8 mouse cellular contexts compared by ENCODE assay signal in genomic region chr12:45074611-45075342, GRCm38 (mm10). TPM values are rescaled to one million over a fixed set of nuclear protein-coding genes. Genes with fewer than 3 reads are reported as not detected.
DNase-seq lines count a peak whose midpoint lies in the region; ATAC-seq and TF ChIP-seq lines count a peak whose summit lies in the region.

TSS of gene Stxbp6 (minus strand) at chr12:45074709.

- no peak within 1 kb of the TSS for H3K27ac ChIP-seq in bone marrow macrophage, adult 2 months (ENCODE audit: insufficient read depth, low read depth, low read length)
- peak within 1 kb of the TSS; percentile 79 for H3K27ac ChIP-seq in hindbrain, embryonic 13.5 days
- H3K27ac ChIP-seq in left cerebral cortex, adult 2 months, result peak within 1 kb of the TSS; percentile 94

- H3K36me3 ChIP-seq in G1E (replicated peaks), result no peaks in the 10 kb centered on the region
- H3K36me3 ChIP-seq in hindbrain, embryonic 13.5 days, result no peaks in the 10 kb centered on the region

- peaks cover 43% of the 10 kb centered on the region for H3K9me3 ChIP-seq in G1E (replicated peaks)
- H3K9me3 ChIP-seq in hindbrain, embryonic 13.5 days, result no peaks in the 10 kb centered on the region

- intact Hi-C loops in left cerebral cortex, adult 2 months (cut with DNase I), result loop anchor here (2.0 to 5.0 kb wide), 2 partner anchors 62 to 98 kb away; no protein-coding TSS in a partner anchor

- DNase-seq in G1E (ENCODE audit: low spot score), result no peak
- peak in 1 of 2 experiments; percentile 85 for DNase-seq in frontal cortex, adult 2 months (ENCODE audit: extremely low spot score in 1 of 2, low spot score in 1 of 2)
- peak; percentile 66 to 68 for DNase-seq in left cerebral cortex, adult 2 months (ENCODE audit: extremely low spot score in 1 of 2, low spot score in 2 of 2)
- DNase-seq in lung, postnatal 4 days, result peak; percentile 79
- DNase-seq in right cerebral cortex, postnatal 4 days, result peak; percentile 52

- H3K4me3 ChIP-seq in G1E (ENCODE audit: low read depth, low read length), result peak within 1 kb of the TSS; percentile 51; the same call in 1 of the 2 replicates
- H3K4me3 ChIP-seq in bone marrow macrophage, adult 2 months (ENCODE audit: insufficient read depth, low read length), result peak within 1 kb of the TSS; percentile 57
- peak within 1 kb of the TSS; percentile 73 for H3K4me3 ChIP-seq in hindbrain, embryonic 13.5 days
- peak within 1 kb of the TSS; percentile 81 for H3K4me3 ChIP-seq in left cerebral cortex, adult 2 months

- peak within 1 kb of the TSS; percentile 83 for H3K9ac ChIP-seq in hindbrain, embryonic 13.5 days

- 2% methylated on average over 20 of the region's 20 CpGs for WGBS in hindbrain, embryonic 13.5 days

- H3K4me2 ChIP-seq in hindbrain, embryonic 13.5 days, result peak within 1 kb of the TSS; percentile 99

- no peaks in the 10 kb centered on the region for H3K4me1 ChIP-seq in G1E (ENCODE audit: insufficient read depth, low read depth, low read length)
- no peaks in the 10 kb centered on the region for H3K4me1 ChIP-seq in bone marrow macrophage, adult 2 months (ENCODE audit: control insufficient read depth, insufficient read depth, low read length)
- peaks cover 24% of the 10 kb centered on the region for H3K4me1 ChIP-seq in hindbrain, embryonic 13.5 days (replicated peaks)

- no peak for TF ChIP-seq CTCF in G1E (IDR thresholded peaks at IDR 0.05; ENCODE audit: low read depth, low read length)
- TF ChIP-seq CTCF in bone marrow macrophage, adult 2 months (IDR thresholded peaks at IDR 0.05; ENCODE audit: low read depth, low read length), result no peak
- TF ChIP-seq CTCF in left cerebral cortex, adult 2 months (IDR thresholded peaks at IDR 0.05), result no peak

- TF ChIP-seq POLR2A in bone marrow macrophage, adult 2 months (IDR thresholded peaks at IDR 0.05; ENCODE audit: borderline replicate concordance, low read depth, low read length), result no peak

- ATAC-seq in G1E (ENCODE audit: extremely low read depth, insufficient number of reproducible peaks, low FRiP score, poor library complexity, severe bottlenecking), result no peak
- ATAC-seq in hindbrain, embryonic 13.5 days (ENCODE audit: low FRiP score), result peak; percentile 67
- no peak for ATAC-seq in activated CD4-positive, CD25-positive, alpha-beta regulatory T cell, adult 4 months

- H3K27me3 ChIP-seq in G1E (ENCODE audit: insufficient read depth, low read length), result no peaks in the 10 kb centered on the region
- peaks cover 21% of the 10 kb centered on the region for H3K27me3 ChIP-seq in hindbrain, embryonic 13.5 days

RNA-seq across cellular contexts. Expression of gene Stxbp6, which starts in this region (rescaled TPM):
- not detected in 2 replicates for total RNA-seq in G1E (2014; fragmentation: Nextera tagmentation)
- total RNA-seq in G1E (2017), result 0.11 TPM in 1 of 2 replicates, not detected in the other
- polyA plus RNA-seq in G1E (2012), result not detected in 2 replicates
- 0.81 and 1.0 TPM in 2 replicates for polyA plus RNA-seq in bone marrow macrophage, adult 2 months (2012; ENCODE audit: insufficient read depth, insufficient read length, missing spikeins)
- 76.4 and 104 TPM in 2 replicates for polyA plus RNA-seq in frontal cortex, adult 2 months (2012; rRNA removed)
- 11.1 and 12.4 TPM in 2 replicates for polyA plus RNA-seq in hindbrain, embryonic 13.5 days (2015; fragmentation: Nextera tagmentation; extraction: Ambion mirVana)
- total RNA-seq in left cerebral cortex, adult 2 months (2021), result 10 to 100 TPM; 67.7 to 75.2 TPM
- not detected for polyA plus RNA-seq in activated CD4-positive, CD25-positive, alpha-beta regulatory T cell, adult 4 months (2017; shearing (Covaris generic))

Comparison
In these comparisons a context has a peak if more than half of its experiments do, and no peak if none do; other contexts are left out.
1. RNA of gene Stxbp6 (total RNA-seq): 67.7 to 75.2 TPM in left cerebral cortex, adult 2 months; 0.11 TPM in G1E; every median in the first group is over 10 times any median in the second.
2. Peak in every context shown above with its lines, with median percentiles within 50 percentile points of each other: H3K4me3 ChIP-seq.